Mouse (Mus musculus): ENCODE measurements around the gene Pwp2. TPM values are rescaled to one million over a fixed set of nuclear protein-coding genes. Genes with fewer than 3 reads are reported as not detected.

The Pwp2 gene
- total and polyA plus RNA-seq, 3 experiments, result 49.6 to 91.5 (median 62.4) TPM

DNA sequence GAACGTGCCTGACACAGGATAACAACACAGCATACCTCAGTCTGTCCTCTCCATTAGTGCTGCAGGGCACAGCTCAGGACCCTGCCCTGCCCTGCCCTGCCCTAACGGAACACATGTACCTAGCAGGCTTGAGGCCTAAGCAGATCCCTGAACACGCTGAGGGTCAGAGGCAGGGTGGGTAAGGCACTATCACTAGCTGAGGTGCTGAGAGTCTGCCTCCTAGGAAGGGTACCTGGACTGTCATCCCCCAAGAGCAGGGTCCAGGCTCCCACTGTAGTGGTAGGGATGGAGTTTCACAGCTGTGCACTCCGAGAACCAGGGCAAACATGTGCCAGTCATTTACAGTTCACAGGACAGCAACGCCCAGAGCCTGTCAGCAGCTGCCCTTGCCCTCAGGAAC is 10.5 kb downstream of the Pwp2 start:
- Histone ChIP-seq H3K9me3 (replicated peaks; ENCODE audit: insufficient read depth, low read length) (no peaks in the 10 kb centered on the region), H3K9ac (ENCODE audit: control insufficient read depth, low read depth, low read length, poor library complexity, severe bottlenecking) (no peak overlapping the region), H3K4me1 (ENCODE audit: control insufficient read depth in 1 of 2, insufficient read depth in 2 of 2, low read length in 2 of 2) (peaks cover 0 to 6% of the 10 kb centered on the region in 2 experiments; a peak in 1 of 4 replicates), H3K4me3 (ENCODE audit: control insufficient read depth in 1 of 2, insufficient read depth in 1 of 2, low read depth in 2 of 2, low read length in 2 of 2) (no peak overlapping the region), H3K79me2 (ENCODE audit: control insufficient read depth, insufficient read depth, low read length, poor library complexity) (peaks cover under 1% of the 10 kb centered on the region; the same call in 1 of the 2 replicates), H3K27ac (ENCODE audit: control insufficient read depth, low read depth, low read length) (no peak overlapping the region), H3K27me3 (ENCODE audit: control insufficient read depth in 1 of 2, insufficient read depth in 2 of 2, low read length in 2 of 2) (no peaks in the 10 kb centered on the region), H3K36me3 (ENCODE audit: control insufficient read depth in 1 of 2, insufficient read depth in 2 of 2, low read length in 2 of 2) (no peaks in the 10 kb centered on the region; a peak in 2 of 4 replicates)
- TF ChIP-seq POLR2A (IDR thresholded peaks at IDR 0.05; ENCODE audit: control insufficient read depth in 1 of 2, insufficient read depth in 1 of 2, low read depth in 1 of 2, low read length in 2 of 2, poor library complexity in 1 of 2) (no peak), MAX (IDR thresholded peaks at IDR 0.05; ENCODE audit: low read length) (no peak), RAD21 (IDR thresholded peaks at IDR 0.05; ENCODE audit: low read depth, low read length) (no peak), ZNF384 (IDR thresholded peaks at IDR 0.05; ENCODE audit: low read depth, low read length) (no peak; the same call in 1 of the 2 replicates), TAL1 (IDR thresholded peaks at IDR 0.05; ENCODE audit: low read length) (no peak), TBP (IDR thresholded peaks at IDR 0.05; ENCODE audit: low read depth, low read length) (no peak), GATA1 (IDR thresholded peaks at IDR 0.05; ENCODE audit: low read depth, low read length) (no peak), UBTF (IDR thresholded peaks at IDR 0.05; ENCODE audit: borderline replicate concordance, insufficient read depth, low read depth, low read length) (no peak), MYC (IDR thresholded peaks at IDR 0.05; ENCODE audit: low read depth, low read length) (no peak)
- DNase-seq (ENCODE audit: low read depth, low spot score), result no peak

DNA sequence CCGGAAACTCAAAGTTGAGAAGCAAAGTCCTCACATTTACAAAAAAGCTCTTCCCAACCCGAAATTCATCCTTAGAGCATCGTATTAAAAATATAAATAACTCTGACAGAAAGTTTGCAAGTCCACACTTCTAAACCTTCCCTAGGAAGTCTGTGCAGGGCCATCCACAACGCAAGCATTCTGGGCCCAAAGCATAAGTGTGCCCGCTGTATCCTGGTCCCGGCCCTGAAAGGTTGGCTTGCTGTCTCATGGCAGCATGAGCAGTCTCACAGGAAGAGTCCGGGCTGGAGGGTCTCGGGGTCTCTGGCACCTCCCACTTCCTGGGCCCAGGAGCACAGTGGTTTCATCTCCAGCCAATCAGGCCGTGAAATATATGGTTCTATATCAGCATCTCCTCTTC is 13.4 kb downstream of the Pwp2 start:
- Histone ChIP-seq H3K4me3 (ENCODE audit: control insufficient read depth in 1 of 2, insufficient read depth in 1 of 2, low read depth in 2 of 2, low read length in 2 of 2) (no peak overlapping the region), H3K9me3 (replicated peaks; ENCODE audit: insufficient read depth, low read length) (no peaks in the 10 kb centered on the region), H3K27ac (ENCODE audit: control insufficient read depth, low read depth, low read length) (no peak overlapping the region), H3K9ac (ENCODE audit: control insufficient read depth, low read depth, low read length, poor library complexity, severe bottlenecking) (no peak overlapping the region), H3K36me3 (ENCODE audit: control insufficient read depth in 1 of 2, insufficient read depth in 2 of 2, low read length in 2 of 2) (peaks cover 0 to 9% of the 10 kb centered on the region in 2 experiments), H3K27me3 (ENCODE audit: control insufficient read depth in 1 of 2, insufficient read depth in 2 of 2, low read length in 2 of 2) (no peaks in the 10 kb centered on the region), H3K4me1 (ENCODE audit: control insufficient read depth in 1 of 2, insufficient read depth in 2 of 2, low read length in 2 of 2) (peaks cover 0 to 16% of the 10 kb centered on the region in 2 experiments; a peak in 2 of 4 replicates), H3K79me2 (ENCODE audit: control insufficient read depth, insufficient read depth, low read length, poor library complexity) (peaks cover 5% of the 10 kb centered on the region; the same call in 1 of the 2 replicates)
- no peak for DNase-seq (ENCODE audit: low read depth, low spot score)
- TF ChIP-seq CHD1 (IDR thresholded peaks at IDR 0.05; ENCODE audit: low read depth, low read length) (no peak), CHD2 (IDR thresholded peaks at IDR 0.05; ENCODE audit: low read length) (no peak), ZNF384 (IDR thresholded peaks at IDR 0.05; ENCODE audit: low read depth, low read length) (no peak), ELF1 (IDR thresholded peaks at IDR 0.05; ENCODE audit: low read depth, low read length) (no peak)

DNA sequence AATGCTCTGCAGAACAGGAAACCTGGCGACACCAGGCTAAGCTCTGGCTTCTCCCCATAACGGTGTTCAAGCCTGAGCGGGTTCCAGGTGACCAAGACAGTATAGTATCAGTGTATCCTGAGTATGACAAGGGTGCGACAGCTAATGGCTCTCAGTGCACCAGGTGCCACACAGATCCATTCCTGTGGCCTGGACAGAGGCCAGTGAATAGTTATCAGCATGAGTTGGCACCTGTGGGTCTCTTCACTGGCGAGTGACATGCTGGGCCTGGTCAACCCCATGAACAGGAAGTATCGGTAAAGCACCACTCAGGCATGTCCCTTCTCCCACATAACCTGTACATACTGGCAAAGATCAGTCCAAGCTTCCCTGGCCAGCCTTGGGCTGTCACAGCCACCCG is 13.9 kb downstream of the Pwp2 start:
- Histone ChIP-seq H3K9me3 (replicated peaks; ENCODE audit: insufficient read depth, low read length) (no peaks in the 10 kb centered on the region), H3K36me3 (ENCODE audit: control insufficient read depth in 1 of 2, insufficient read depth in 2 of 2, low read length in 2 of 2) (peaks cover 0 to 9% of the 10 kb centered on the region in 2 experiments), H3K79me2 (ENCODE audit: control insufficient read depth, insufficient read depth, low read length, poor library complexity) (peaks cover 5% of the 10 kb centered on the region; the same call in 1 of the 2 replicates), H3K27ac (ENCODE audit: control insufficient read depth, low read depth, low read length) (no peak overlapping the region), H3K27me3 (ENCODE audit: control insufficient read depth in 1 of 2, insufficient read depth in 2 of 2, low read length in 2 of 2) (no peaks in the 10 kb centered on the region), H3K9ac (ENCODE audit: control insufficient read depth, low read depth, low read length, poor library complexity, severe bottlenecking) (no peak overlapping the region), H3K4me3 (ENCODE audit: control insufficient read depth in 1 of 2, insufficient read depth in 1 of 2, low read depth in 2 of 2, low read length in 2 of 2) (no peak overlapping the region), H3K4me1 (ENCODE audit: control insufficient read depth in 1 of 2, insufficient read depth in 2 of 2, low read length in 2 of 2) (peaks cover 0 to 16% of the 10 kb centered on the region in 2 experiments; a peak in 2 of 4 replicates)
- DNase-seq (ENCODE audit: low read depth, low spot score), result no peak
- no peak for TF ChIP-seq ZNF384 (IDR thresholded peaks at IDR 0.05; ENCODE audit: low read depth, low read length)
- no peak for TF ChIP-seq POLR2AphosphoS5 (IDR thresholded peaks at IDR 0.05; ENCODE audit: borderline replicate concordance, low read depth, low read length)
- TF ChIP-seq NRF1 (IDR thresholded peaks at IDR 0.05; ENCODE audit: insufficient read depth, low read depth, low read length, poor library complexity, severe bottlenecking), result no peak
- no peak for TF ChIP-seq TBP (IDR thresholded peaks at IDR 0.05; ENCODE audit: low read depth, low read length)
- no peak for TF ChIP-seq ELF1 (IDR thresholded peaks at IDR 0.05; ENCODE audit: low read depth, low read length)
- no peak for TF ChIP-seq EP300 (IDR thresholded peaks at IDR 0.05; ENCODE audit: low read depth in 1 of 2, low read length in 2 of 2)
- TF ChIP-seq KAT2A (conservative IDR thresholded peaks at IDR 0.05; ENCODE audit: low read depth, low read length), result no peak
- TF ChIP-seq UBTF (IDR thresholded peaks at IDR 0.05; ENCODE audit: borderline replicate concordance, insufficient read depth, low read depth, low read length), result no peak
- TF ChIP-seq MYC (IDR thresholded peaks at IDR 0.05; ENCODE audit: low read depth, low read length), result no peak
- no peak for TF ChIP-seq POLR2AphosphoS2 (IDR thresholded peaks at IDR 0.05; ENCODE audit: low read length)
- no peak for TF ChIP-seq MAZ (IDR thresholded peaks at IDR 0.05; ENCODE audit: low read depth, low read length)
- no peak for TF ChIP-seq MEF2A (IDR thresholded peaks at IDR 0.05; ENCODE audit: extremely low read depth, insufficient replicate concordance, low read depth, low read length, poor library complexity, severe bottlenecking)
- TF ChIP-seq MAFK (IDR thresholded peaks at IDR 0.05; ENCODE audit: borderline replicate concordance, low read depth, low read length), result no peak
- TF ChIP-seq USF2 (IDR thresholded peaks at IDR 0.05; ENCODE audit: borderline replicate concordance in 1 of 2, insufficient read depth in 1 of 2, low read depth in 1 of 2, low read length in 2 of 2), result no peak
- no peak for TF ChIP-seq RCOR1 (IDR thresholded peaks at IDR 0.05; ENCODE audit: low read depth, low read length)
- no peak for TF ChIP-seq SIN3A (IDR thresholded peaks at IDR 0.05; ENCODE audit: low read length)
- TF ChIP-seq JUND (IDR thresholded peaks at IDR 0.05; ENCODE audit: low read depth, low read length), result no peak
- TF ChIP-seq MAX (IDR thresholded peaks at IDR 0.05; ENCODE audit: low read length), result no peak

All from MEL (cell line).